Mouse (Mus musculus): Measurements from ENCODE around the gene Psmd12.

DNA sequence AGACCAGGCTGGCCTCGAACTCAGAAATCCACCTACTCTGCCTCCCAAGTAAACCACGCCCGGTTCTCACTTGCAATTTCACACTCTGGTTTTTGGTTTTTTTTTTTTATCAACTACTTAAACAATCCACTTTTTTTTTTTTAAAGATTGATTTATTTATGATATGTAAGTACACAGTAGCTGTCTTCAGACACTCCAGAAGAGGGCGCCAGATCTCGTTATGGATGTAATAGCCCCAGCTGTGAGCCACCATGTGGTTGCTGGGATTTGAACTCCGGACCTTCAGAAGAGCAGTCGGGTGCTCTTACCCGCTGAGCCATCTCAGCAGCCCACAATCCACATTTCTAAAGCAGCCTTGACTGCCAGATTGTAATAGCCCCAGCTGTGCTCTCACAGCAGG lies 23.5 kb downstream of the Psmd12 start:
- TF ChIP-seq CTCF (IDR thresholded peaks at IDR 0.05; ENCODE audit: borderline replicate concordance, extremely low read depth, insufficient read depth, insufficient read length) = no peak
- no peak for TF ChIP-seq POLR2A (IDR thresholded peaks at IDR 0.05; ENCODE audit: borderline replicate concordance, extremely low read depth, insufficient read depth, insufficient read length, poor library complexity, severe bottlenecking)

Data from brain, embryonic 14.5 days (tissue).